Mouse (Mus musculus): ENCODE data around the gene Etv4. TPM values are rescaled to one million over a fixed set of nuclear protein-coding genes. Genes with fewer than 3 reads are reported as not detected.

Etv4 gene
- total RNA-seq (2021): 10 to 100 TPM; 25.8 to 29.3 TPM
- long read RNA-seq, partial matches to known transcripts: 6 of 18 reads
- long read RNA-seq, other reads (novel, unspliced or antisense): 6 of 18 reads

DNA sequence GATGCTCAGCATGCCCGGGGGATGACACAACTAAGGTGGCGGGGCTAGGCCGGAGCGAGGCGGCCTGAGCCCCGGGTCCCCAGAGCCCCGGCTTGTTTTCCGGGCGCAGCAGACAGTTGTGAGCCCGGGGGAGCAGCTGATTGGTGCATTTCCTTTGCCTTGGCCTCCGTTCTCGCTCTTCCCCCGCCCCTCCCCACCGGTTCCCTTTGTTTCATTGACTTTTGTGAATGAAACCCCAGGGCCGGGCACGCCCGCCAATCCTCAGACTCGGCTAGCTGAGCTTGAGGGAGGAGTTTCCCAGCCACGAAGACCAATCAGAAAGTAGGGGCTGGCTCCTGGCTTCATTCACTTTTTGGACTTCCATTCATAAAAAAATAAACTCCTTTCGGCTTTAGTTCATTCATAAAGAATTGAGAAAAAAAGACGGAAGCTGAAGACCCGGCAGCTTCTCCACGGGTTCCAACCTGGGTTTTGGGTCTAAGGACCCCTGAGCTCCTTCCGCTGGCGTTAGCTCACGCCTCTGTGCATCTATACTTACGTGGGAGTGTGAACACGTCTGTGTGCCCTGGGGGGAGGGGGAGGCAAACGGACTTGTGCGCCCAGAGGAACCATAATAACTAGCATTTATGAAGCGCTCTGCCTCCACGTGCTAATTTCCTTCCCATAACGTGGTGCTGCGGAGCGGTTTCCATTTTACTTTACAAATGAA is at the start of gene Etv4:
Etv4 (minus strand) TSS at position 229 of the 709 bp plus-strand sequence.
- DNase-seq (ENCODE audit: low spot score in 2 of 2): peak; percentile 89 to 93

DNA sequence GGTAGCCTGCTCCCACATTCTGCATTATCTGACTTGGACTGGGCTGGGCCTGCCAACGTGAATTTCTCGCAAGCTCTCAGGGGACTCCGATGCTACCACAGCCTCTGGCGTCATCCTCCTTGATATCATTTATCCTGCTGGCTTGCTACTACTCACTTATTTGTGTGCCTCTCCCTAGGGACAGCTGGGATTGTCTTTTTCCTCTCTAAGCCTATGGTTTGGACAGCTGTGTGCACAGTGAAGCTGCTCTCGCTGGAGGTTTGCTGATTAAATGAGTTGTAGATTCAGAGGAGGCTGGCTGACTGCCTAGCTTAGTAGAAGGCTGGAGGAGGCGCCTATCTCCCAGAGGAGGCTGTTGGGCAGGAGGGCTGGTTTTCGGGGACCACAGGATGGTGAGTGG is 46.8 kb upstream of the Etv4 start:
- DNase-seq (ENCODE audit: low spot score in 2 of 2): peak; percentile 15 to 20

DNA sequence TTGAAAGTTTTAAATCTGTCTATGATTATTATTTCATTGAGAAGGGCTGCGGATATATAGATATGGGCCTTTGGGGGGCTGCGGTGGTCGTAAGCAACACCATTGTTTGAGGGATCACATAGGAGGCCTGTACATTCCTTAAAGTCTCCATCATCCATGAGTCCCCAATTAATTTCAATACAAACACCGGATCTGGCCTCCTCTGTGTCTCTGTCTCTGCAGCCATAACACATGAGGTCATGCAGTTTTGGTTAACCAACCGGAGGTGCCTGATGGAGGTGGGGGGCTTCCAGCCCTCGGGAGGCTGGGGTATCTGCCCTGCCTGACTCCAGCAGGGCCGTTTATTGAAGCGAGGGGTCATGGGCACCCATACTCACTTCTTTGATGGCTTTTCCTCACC is 45.4 kb upstream of the Etv4 start:
- no peak for DNase-seq (ENCODE audit: low spot score in 2 of 2)

DNA sequence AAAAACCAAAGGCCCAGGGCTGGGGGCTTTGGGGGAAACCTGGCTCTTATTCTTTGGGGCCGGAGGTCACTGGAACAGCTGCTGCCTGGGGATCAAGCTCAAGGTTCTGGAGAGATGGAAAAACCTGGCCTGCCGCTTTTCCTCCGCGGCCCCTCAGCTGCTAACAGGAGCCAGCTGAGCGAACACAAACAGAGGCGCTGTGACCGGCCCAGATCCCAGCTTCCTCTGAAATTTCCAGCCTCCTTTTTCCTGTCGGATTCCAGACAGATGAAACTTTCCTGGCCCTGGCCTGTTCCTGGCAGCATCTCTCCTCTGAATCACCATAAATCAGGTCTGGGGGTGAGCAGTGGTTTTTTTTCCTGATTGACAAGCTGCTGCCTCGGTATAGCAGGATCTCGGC is 44.9 kb upstream of the Etv4 start:
- no peak for DNase-seq (ENCODE audit: low spot score in 2 of 2)

DNA sequence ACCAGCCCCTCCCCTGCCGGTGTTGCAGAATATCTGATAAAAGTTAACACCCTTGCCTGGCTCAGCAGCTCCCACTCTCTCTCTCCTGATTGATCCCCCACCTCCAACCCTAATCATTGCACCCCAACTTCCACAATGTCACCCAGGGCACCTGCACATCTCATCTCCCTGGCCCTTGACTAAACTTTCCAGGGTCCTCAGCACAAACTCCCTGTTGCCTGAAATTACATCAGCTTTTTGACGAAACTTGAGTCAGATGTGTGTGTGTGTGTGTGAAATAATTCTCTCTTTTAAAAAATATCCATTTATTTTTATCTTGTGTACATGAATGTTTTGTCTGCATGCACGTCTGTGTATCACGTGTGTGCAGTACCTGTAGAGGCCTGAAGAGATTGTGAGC is 43.5 kb upstream of the Etv4 start:
- no peak for DNase-seq (ENCODE audit: low spot score in 2 of 2)

DNA sequence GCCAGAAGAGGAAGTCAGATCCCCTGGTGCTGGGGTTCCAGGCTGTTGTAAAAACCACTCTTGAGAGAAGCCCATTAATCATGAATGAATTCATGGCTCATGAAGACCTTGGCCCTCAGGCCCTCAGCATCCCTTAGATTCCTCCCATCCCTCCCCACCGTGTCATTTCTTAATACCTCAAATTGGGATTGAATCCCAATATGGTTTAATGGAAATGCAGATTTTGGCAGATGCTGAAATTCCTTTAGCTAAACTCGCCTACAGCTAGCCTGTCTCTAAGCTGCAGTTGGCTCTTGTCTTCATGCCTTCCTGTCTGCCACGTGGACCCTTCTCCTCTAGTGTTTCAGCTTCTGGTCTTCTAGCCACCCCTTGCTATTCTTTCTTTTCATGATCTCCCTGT is 38.0 kb upstream of the Etv4 start:
- DNase-seq (ENCODE audit: low spot score in 2 of 2): no peak

DNA sequence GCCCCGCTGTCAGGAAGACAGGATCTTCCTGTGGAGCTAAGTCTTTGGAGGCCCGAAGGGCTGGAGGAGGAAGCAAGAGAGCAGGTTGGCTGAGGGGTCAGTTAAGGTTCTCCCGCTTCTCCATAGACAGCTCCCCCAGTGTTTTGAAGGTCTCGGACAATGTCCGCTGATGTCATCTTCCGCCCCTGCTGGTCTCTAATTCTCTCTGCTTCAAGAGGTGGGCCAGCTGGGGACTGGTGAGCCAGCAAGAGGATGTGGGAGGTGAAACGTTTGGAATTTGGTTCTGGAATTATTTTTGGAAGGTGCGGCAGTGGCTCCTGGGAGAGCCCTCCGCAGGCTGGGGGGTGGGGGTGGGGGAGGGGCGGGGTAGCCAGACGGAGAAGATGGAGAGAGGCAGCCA is 35.7 kb upstream of the Etv4 start:
- DNase-seq (ENCODE audit: low spot score in 2 of 2): no peak

DNA sequence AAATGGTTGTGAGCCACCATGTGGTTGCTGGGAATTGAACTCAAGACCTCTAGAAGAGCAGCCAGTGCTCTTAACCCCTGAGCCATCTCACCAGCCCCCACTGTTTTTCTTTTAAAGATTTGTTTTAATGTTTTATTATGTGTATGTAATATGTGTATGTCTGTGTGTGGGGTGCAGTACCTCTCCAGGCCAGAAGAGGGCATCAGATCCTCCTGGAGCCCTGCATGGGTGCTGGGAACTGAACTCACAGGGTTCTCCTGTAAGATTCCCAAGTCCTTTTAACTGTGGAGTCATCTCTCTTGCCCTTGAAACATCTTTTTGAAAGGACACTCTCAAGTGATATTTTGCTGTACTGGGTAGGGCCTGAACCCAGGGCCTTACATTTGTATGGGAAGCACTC is 34.7 kb upstream of the Etv4 start:
- no peak for DNase-seq (ENCODE audit: low spot score in 2 of 2)

DNA sequence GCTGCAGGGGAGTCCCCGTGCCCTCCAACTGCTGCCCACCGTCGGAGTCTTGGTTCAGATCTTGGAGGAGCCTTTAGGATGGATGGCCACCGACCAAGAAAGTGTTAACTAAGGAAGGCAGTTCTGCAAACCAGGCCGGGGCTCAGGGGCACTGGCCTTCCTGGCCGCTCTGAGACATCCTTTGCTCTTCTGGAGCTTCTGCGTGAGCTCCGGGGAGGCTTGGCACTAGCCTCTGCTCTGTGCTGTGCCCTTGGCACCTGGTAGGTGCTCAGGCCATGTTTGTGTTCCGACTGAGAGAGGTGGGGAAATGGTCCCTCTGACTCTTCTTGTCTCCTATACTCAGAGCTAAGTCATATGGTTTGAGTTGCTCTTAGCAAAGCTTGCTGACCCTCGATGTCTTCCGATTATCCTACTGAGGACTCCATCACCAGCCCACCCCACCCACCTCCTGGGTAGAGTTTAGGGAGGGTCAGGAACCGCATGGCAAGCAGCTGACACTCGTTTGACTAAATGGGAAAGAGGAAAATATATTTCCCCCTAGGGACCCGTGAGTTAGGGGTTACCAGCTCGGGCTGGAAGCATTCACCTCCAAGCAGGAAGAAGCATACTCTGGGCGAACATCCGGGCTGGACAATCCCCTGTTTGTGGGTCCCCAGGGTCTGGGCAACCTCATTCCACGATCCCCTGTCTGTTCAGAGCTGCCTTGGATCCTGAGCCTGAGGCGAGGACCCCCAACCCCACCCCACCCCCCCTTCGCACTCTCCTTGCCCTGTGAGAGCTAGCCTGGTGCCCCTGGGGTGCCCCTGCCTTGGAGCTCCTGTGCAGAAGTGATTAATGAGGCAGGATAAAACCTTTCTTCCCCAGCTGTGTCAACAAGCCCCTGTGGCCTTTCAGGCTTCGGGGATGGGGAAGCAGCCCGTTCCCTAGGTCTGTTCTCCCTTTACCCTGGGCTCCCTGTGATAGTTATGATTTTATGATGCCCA is 30.2 kb upstream of the Etv4 start:
- no peak for DNase-seq (ENCODE audit: low spot score in 2 of 2)

DNA sequence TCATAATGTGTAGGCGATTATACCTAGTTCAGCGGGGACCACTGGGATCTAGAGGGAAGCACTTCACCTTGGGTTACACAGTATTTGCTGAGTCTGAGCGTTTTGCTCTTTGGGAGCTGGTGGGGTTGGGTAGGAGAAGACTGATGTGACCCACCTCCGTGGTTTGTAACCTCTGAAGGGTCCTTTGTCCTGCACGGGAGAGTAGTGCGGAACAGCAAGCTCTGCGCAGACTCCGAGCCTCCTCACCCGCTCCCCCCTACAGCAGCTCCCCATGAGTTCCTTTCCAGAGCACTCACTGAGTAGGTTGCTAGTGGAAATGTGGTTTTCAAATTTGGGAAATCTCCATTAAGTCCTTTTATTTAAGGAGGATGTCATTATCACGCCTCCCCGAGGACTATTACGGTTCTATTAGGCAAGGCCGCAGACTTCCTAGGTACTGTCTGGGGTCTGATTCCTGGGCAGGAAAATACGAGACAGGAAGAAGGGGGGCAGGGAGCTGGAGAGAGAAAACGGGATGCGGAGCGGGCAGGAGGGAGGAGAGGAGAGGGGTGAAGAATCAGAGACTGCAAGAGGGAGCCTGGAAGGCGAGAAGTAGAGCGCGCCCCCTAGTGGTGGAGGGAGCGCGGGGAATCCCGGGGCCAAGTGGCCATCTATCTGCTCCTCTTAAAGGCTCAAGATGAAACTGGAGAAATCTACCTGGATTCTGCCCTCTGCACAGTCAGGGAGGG is 29.4 kb upstream of the Etv4 start:
- DNase-seq (ENCODE audit: low spot score in 2 of 2): peak; percentile 84 to 86

DNA sequence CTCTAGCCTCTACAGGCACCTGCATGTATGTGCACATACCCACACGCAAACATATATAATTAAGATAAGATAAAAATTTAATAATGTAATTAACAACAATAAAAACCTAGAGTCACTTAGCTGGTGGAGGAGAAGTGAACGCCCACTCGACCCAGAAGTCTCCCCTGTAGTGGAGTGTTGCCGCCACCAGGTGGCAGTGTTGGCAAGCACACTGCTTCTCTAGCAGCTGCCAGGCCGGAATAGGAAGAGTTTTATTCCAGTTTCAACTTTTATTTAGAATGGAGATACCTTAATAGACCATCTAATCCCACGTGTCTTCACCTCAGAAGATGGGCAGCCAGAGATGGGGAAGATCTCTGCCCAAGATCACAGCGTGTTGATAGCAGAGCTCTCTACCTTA is 28.1 kb upstream of the Etv4 start:
- peak; percentile 87 to 91 for DNase-seq (ENCODE audit: low spot score in 2 of 2)

DNA sequence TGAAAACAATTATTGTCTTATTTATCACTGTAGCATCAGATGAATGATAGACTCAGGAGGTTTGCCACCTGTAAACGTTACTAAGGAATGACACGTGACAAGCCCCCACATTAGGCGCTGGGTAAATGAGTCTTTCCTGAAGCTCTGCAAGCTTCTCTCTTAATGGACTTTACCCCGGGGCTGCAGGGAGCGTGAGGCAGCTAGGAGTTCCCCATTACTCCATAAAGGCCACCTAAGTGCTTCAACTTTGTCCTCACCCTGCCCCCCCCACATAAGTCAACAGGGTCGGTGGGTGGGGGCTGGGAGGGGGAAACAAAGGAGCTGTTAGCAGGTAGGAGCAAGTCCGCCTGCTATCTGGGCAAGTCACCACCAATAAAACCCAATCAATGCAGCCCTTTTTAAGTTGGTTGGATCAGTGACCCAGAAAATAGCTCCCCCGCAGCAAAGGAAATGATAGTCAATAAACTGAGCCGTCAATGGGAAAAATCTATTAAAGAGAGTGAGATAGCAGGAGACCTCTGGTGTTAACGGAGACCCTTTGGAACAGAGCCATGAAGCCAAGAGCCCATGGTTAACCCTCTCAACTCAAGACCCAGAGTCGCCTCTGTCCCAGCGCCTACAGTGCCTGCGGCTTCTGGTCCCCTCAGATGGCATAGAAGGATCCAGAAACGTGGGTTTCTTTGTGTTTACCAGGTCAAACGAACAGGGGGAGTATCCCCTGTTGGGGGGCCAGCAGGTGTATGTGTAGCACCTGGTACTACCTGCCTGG is 24.1 kb upstream of the Etv4 start:
- no peak for DNase-seq (ENCODE audit: low spot score in 2 of 2)

DNA sequence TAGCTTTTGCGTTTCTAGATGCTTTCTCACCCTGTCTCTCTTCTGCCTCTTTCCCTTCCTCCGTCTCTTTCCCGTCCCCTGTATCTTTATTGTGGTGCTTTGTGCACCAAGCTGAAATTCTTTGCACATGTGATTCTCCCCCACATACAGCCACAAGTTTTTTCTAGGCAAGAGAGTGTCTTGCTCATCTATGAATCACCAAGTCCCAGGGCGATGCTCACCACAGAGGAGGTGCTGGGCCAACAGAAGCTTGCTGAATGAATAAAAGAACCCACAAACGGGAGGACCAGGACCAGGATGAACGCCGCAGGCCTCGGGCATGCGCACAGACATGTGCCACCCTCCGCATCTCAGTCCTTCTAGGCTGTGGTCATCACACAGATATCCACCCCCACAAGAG is 22.1 kb upstream of the Etv4 start:
- no peak for DNase-seq (ENCODE audit: low spot score in 2 of 2)

DNA sequence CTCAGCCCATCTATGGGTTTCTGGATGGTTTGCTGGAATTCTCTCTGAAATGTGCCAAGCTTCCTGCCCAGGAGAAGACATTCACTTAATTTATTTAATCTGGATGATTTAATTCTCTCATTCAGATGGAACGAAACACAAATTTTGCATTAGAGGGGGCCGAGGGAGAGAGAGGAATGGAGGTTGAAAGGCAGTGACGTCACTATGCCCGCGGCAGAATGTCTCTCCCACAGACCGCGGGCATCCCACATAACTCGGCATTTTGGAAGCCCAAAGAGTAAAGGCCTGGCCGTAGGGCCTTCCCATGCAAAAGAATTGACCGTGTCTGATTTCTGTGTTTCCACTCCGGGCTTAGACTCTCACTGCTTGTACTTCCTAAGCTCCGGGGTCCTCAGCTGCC is 21.6 kb upstream of the Etv4 start:
- no peak for DNase-seq (ENCODE audit: low spot score in 2 of 2)

DNA sequence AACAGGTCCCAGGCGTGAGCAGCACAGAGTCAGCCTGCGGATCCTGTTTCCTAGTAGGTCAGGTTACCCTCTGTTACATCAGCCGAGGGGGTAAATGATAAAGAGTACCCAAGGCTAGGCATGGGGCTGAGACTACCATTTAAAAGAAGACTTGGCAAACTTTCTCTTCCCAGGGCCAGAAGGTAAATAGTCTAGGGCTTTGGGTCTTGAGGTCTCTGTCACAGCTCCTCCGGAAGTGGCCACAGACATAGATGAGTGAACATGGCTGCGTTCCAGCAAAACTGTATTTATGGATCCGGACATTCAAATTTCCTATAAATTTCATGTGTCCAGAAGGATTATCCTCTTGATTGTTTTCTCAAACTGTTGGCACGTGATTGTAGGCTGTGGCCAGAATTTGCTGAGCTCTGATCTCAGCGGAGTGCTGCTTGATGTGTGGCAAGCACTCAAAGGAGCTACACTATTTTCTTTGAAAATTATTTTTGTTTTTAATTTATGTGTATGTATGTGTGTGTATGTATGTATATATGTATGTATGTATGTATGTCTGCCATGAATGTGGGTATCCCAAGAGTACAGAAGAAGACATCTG is 20.0 kb upstream of the Etv4 start:
- no peak for DNase-seq (ENCODE audit: low spot score in 2 of 2)

DNA sequence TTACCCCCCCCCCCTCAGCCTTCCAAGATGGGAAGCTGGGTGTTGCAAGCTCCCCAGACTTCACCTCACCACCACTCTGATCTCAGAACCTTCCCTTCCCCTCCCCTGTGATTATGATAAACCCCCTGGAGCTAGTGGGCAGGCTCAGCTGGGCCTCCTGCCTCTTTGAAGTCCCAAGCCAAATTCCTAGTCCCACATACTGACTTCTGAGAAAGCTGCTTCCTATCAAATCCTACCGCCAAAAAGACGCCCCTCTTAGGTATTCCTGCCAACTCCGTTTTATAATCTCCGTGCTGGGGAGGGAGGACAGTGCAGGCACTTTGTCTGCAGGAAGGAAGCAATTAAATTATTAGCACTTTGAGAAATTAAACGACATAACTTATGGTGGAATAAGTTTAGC is 16.2 kb upstream of the Etv4 start:
- DNase-seq (ENCODE audit: low spot score in 2 of 2): no peak

DNA sequence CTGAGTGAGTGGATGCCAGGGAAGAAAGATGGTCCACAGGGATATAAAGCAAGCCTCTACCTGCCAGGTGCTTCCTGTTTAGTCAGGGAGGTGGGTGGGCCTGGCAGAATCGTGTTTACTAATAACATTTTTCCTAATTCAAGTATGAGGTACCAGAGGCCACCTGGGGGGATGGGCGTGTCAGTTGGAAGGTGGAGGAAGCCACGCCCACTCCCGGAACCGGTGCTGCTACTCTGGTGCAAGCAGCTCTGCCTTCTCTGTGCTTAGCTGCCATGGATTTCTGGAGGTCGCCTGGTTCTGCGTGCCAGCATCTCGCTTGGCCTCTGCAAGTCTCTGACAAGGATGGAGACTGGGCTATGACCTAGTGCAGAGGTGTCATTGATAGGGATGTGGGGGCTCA is 12.9 kb upstream of the Etv4 start:
- DNase-seq (ENCODE audit: low spot score in 2 of 2): no peak

DNA sequence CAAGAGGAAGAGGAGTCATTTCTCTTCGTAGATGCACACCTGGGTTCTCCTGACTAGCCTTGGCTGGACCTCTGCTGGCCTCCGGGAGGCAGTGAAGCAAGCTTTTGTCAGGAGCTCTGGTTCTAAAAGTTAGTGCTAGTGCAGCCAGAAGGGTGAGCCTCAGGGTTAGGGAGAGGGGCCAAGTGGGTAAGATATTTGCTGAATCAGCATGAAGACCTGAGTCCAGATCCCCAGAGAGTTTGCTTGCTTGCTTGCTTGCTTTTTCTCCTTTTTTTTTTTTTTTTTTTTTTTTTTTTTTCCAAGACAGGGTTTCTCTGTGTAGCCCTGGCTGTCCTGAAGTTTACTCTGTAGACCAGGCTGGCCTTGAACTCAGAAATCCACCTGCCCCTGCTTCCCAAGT is 12.2 kb upstream of the Etv4 start:
- no peak for DNase-seq (ENCODE audit: low spot score in 2 of 2)

DNA sequence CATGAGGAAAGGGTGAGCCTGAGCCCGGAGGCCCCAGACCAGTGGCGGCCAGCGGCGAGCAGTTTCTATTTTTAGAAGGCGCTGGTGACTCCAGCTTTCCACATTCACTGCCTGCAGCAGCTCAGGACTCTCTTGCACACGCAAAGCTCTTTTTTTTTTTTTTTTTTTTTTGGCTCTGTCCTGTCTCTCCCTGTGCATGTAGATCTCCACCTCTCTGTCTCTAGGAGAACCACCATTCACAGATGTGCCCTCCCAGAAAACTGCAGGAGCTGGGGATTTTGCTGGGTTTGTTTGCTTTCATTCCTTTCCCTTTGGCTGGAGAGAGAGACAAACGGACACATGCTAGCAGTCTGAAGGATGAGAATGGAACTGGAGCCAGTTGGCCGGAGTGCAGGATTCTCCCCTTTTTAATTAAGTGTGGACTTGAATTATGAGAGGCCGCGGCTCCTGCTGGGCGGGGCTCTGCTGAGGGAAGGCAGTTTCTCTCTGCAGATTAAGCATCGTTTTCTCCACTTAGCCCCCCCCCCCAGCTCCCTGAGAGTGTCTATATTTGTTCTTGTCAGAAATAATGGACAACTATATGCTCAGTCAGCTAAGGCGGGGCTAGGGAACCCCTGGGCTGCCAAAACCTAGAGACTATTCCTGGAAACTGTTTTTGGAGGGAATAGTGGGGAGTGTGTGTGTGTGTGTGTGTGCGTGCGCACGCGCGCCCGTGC is 5.8 kb upstream of the Etv4 start:
- DNase-seq (ENCODE audit: low spot score in 2 of 2): peak; percentile 43 to 53

DNA sequence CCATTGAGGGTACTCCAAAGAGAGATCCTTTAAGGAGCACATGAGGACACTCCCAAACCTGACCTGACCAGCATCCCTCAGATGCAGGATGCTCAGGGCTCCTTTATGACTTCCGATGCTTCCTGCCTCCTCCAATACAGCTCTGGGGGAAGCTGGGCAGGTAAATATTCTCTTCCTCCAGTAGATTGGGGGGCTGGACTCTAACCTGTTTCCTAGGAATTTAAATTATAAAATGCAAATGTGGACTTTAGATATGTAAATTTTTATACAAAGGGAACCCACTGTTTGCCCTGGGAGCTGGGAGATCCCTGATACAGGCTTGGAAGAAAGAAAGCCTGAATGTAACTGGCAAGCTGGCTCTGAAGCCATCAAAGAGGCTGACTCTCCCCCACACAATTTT is 2.3 kb upstream of the Etv4 start:
- DNase-seq (ENCODE audit: low spot score in 2 of 2): no peak

Data from layer of hippocampus, postnatal 10 days (tissue).